Comparison of ENCODE assay signal across 8 mouse cellular contexts in genomic region chr11:119549371-119549811, GRCm38 (mm10). TPM values are rescaled to one million over a fixed set of nuclear protein-coding genes. Genes with fewer than 3 reads are reported as not detected.
DNase-seq lines count a peak whose midpoint lies in the region; ATAC-seq lines count a peak whose summit lies in the region.
"Had no signal": no experiment of that assay in that cellular context is flagged by ENCODE, and none has a peak within 500 bp of the region (broad histone marks: within the 10 kb centered on the region; RNA-seq: fewer than 3 reads in every experiment).

No protein-coding gene starts in this region.

- peak overlapping the region; percentile 54 for H3K9ac ChIP-seq in forebrain, embryonic 16.5 days (replicated peaks; ENCODE audit: low read depth, low read length)

- H3K36me3 ChIP-seq in forebrain, embryonic 16.5 days (ENCODE audit: control insufficient read depth, insufficient read depth) = no peaks in the 10 kb centered on the region
- H3K36me3 ChIP-seq in midbrain, embryonic 10.5 days = no peaks in the 10 kb centered on the region

- H3K4me2 ChIP-seq in forebrain, embryonic 16.5 days (ENCODE audit: low read length) = peak overlapping the region; percentile 99

- no peak overlapping the region for H3K27ac ChIP-seq in forebrain, embryonic 16.5 days (ENCODE audit: low read length)
- H3K27ac ChIP-seq in midbrain, embryonic 10.5 days (replicated peaks) = peak overlapping the region; percentile 15

- H3K4me1 ChIP-seq in forebrain, embryonic 16.5 days (replicated peaks; ENCODE audit: control insufficient read depth, insufficient read depth, low read length) = peaks cover 73% of the 10 kb centered on the region
- H3K4me1 ChIP-seq in midbrain, embryonic 10.5 days = peaks cover 53% of the 10 kb centered on the region

- peaks cover 25% of the 10 kb centered on the region for H3K27me3 ChIP-seq in forebrain, embryonic 16.5 days (replicated peaks; ENCODE audit: control insufficient read depth, insufficient read depth, low read length)
- peaks cover 100% of the 10 kb centered on the region for H3K27me3 ChIP-seq in midbrain, embryonic 10.5 days (ENCODE audit: low read depth, poor library complexity, severe bottlenecking)

- H3K4me3 ChIP-seq in forebrain, embryonic 16.5 days (replicated peaks; ENCODE audit: low read length) = peak overlapping the region; percentile 76
- H3K4me3 ChIP-seq in midbrain, embryonic 10.5 days = peak overlapping the region; percentile 72

- H3K9me3 ChIP-seq in forebrain, embryonic 16.5 days (ENCODE audit: control insufficient read depth, low read length) = no peaks in the 10 kb centered on the region
- H3K9me3 ChIP-seq in midbrain, embryonic 10.5 days (replicated peaks) = no peaks in the 10 kb centered on the region

- WGBS in forebrain, embryonic 16.5 days = under 1% methylated on average over 43 of the region's 43 CpGs
- WGBS in midbrain, embryonic 10.5 days = under 1% methylated on average over 43 of the region's 43 CpGs

- DNase-seq in layer of hippocampus, adult 11-12 months (ENCODE audit: low spot score) = peak; percentile 15
- DNase-seq in layer of hippocampus, postnatal 10 days (ENCODE audit: low spot score in 2 of 2) = no peak
- DNase-seq in cerebellum, postnatal 36 days = peak; percentile 46 to 63
- DNase-seq in midbrain, embryonic 10.5 days (ENCODE audit: low spot score) = peak; percentile 25
- no peak for DNase-seq in spleen, postnatal 4 days (ENCODE audit: low spot score in 2 of 2)
- DNase-seq in left cerebral cortex, adult 8-10 months (ENCODE audit: low spot score in 2 of 2) = no peak

- no peak for ATAC-seq in forebrain, embryonic 16.5 days

RNA-seq across cellular contexts. Expression of gene Nptx1, which starts 1.8 kb away (rescaled TPM):
- total RNA-seq in layer of hippocampus, postnatal 10 days (2021) = 100 to 1,000 TPM; 146 to 173 TPM
- polyA plus RNA-seq in forebrain, embryonic 16.5 days (2015; fragmentation: Nextera tagmentation; extraction: Ambion mirVana) = 8.6 and 9.8 TPM in 2 replicates
- polyA plus RNA-seq in midbrain, embryonic 10.5 days (2016; fragmentation: Nextera tagmentation; extraction: Ambion mirVana) = 1.1 and 1.6 TPM in 2 replicates
- 100 to 1,000 TPM; 185 to 209 (median 199) TPM for total RNA-seq in left cerebral cortex, adult 8-10 months (2022)
- total RNA-seq: neutrophil, adult 5-6 weeks had no signal

RNA-seq across cellular contexts. Expression of gene Rptor, which starts 53.3 kb away (rescaled TPM):
- 10 to 100 TPM; 50.2 to 61.3 TPM for total RNA-seq in layer of hippocampus, postnatal 10 days (2021)
- 8.5 and 11.3 TPM in 2 replicates for polyA plus RNA-seq in forebrain, embryonic 16.5 days (2015; fragmentation: Nextera tagmentation; extraction: Ambion mirVana)
- polyA plus RNA-seq in midbrain, embryonic 10.5 days (2016; fragmentation: Nextera tagmentation; extraction: Ambion mirVana) = 11.0 and 12.1 TPM in 2 replicates
- 10 to 100 TPM; 57.5 to 65.0 (median 61.0) TPM for total RNA-seq in left cerebral cortex, adult 8-10 months (2022)

RNA-seq across cellular contexts. Expression of gene Endov, which starts 58.2 kb away (rescaled TPM):
- total RNA-seq in layer of hippocampus, postnatal 10 days (2021) = 10 to 100 TPM; 24.8 to 29.6 TPM
- polyA plus RNA-seq in forebrain, embryonic 16.5 days (2015; fragmentation: Nextera tagmentation; extraction: Ambion mirVana) = 16.2 and 21.0 TPM in 2 replicates
- 21.6 and 27.6 TPM in 2 replicates for polyA plus RNA-seq in midbrain, embryonic 10.5 days (2016; fragmentation: Nextera tagmentation; extraction: Ambion mirVana)
- 10 to 100 TPM; 27.8 to 35.2 (median 32.8) TPM for total RNA-seq in left cerebral cortex, adult 8-10 months (2022)

Comparison
In these comparisons a context has a peak if more than half of its experiments do, and no peak if none do; other contexts are left out.
1. DNase-seq: peak in layer of hippocampus, adult 11-12 months (single experiment), cerebellum, postnatal 36 days (2 of 2) and midbrain, embryonic 10.5 days (single experiment); none in layer of hippocampus, postnatal 10 days (0 of 2), spleen, postnatal 4 days (0 of 2) and left cerebral cortex, adult 8-10 months (0 of 2).